Mouse (Mus musculus): ENCODE data around the gene Frmd4b. TPM values are rescaled to one million over a fixed set of nuclear protein-coding genes. Genes with fewer than 3 reads are reported as not detected.
"Not testable (repeated sequence)": the region's sequence is repeated elsewhere in the genome, so short reads cannot be mapped to it uniquely, and the experiment has no call there.

The Frmd4b gene
- total RNA-seq, 1 experiment from 2014 or later, result 8.4 TPM

GRCm38 (mm10) chr6:97278014-97278787 lies 339.1 kb downstream of the Frmd4b start:
- ATAC-seq (replicated peaks; ENCODE audit: low read depth, poor library complexity, severe bottlenecking), result peak; percentile 88

GRCm38 (mm10) chr6:97276890-97277497 lies 340.3 kb downstream of the Frmd4b start:
- no peak for ATAC-seq (replicated peaks; ENCODE audit: low read depth, poor library complexity, severe bottlenecking)

- no peak for ATAC-seq (replicated peaks; ENCODE audit: low read depth, poor library complexity, severe bottlenecking)
Measured at GRCm38 (mm10) chr6:97276366-97276765, 341.0 kb downstream of the Frmd4b start.

GRCm38 (mm10) chr6:97275760-97276159 lies 341.6 kb downstream of the Frmd4b start:
- ATAC-seq (replicated peaks; ENCODE audit: low read depth, poor library complexity, severe bottlenecking), result no peak

GRCm38 (mm10) chr6:97273777-97274176 lies 343.6 kb downstream of the Frmd4b start:
- peak; percentile 46 for ATAC-seq (replicated peaks; ENCODE audit: low read depth, poor library complexity, severe bottlenecking)

- no peak for ATAC-seq (replicated peaks; ENCODE audit: low read depth, poor library complexity, severe bottlenecking)
Measured at GRCm38 (mm10) chr6:97273058-97273710, 344.2 kb downstream of the Frmd4b start.

- no peak for ATAC-seq (replicated peaks; ENCODE audit: low read depth, poor library complexity, severe bottlenecking)
Measured at GRCm38 (mm10) chr6:97272349-97272748, 345.0 kb downstream of the Frmd4b start.

- ATAC-seq (replicated peaks; ENCODE audit: low read depth, poor library complexity, severe bottlenecking), result no peak
Measured at GRCm38 (mm10) chr6:97269596-97269995, 347.7 kb downstream of the Frmd4b start.

- ATAC-seq (replicated peaks; ENCODE audit: low read depth, poor library complexity, severe bottlenecking), result no peak
Measured at GRCm38 (mm10) chr6:97267132-97267531, 350.2 kb downstream of the Frmd4b start.

- no peak for ATAC-seq (replicated peaks; ENCODE audit: low read depth, poor library complexity, severe bottlenecking)
Measured at GRCm38 (mm10) chr6:97266661-97267060, 350.7 kb downstream of the Frmd4b start.

- ATAC-seq (replicated peaks; ENCODE audit: low read depth, poor library complexity, severe bottlenecking), result no peak
Measured at GRCm38 (mm10) chr6:97265705-97266104, 351.6 kb downstream of the Frmd4b start.

GRCm38 (mm10) chr6:97265240-97265639 lies 352.1 kb downstream of the Frmd4b start:
- ATAC-seq (replicated peaks; ENCODE audit: low read depth, poor library complexity, severe bottlenecking), result no peak

GRCm38 (mm10) chr6:97263750-97264149 lies 353.6 kb downstream of the Frmd4b start:
- ATAC-seq (replicated peaks; ENCODE audit: low read depth, poor library complexity, severe bottlenecking), result not testable (repeated sequence)

GRCm38 (mm10) chr6:97262229-97262628 lies 355.1 kb downstream of the Frmd4b start:
- ATAC-seq (replicated peaks; ENCODE audit: low read depth, poor library complexity, severe bottlenecking), result no peak

GRCm38 (mm10) chr6:97259926-97260325 lies 357.4 kb downstream of the Frmd4b start:
- ATAC-seq (replicated peaks; ENCODE audit: low read depth, poor library complexity, severe bottlenecking), result not testable (repeated sequence)

- no peak for ATAC-seq (replicated peaks; ENCODE audit: low read depth, poor library complexity, severe bottlenecking)
Measured at GRCm38 (mm10) chr6:97258489-97258888, 358.9 kb downstream of the Frmd4b start.

GRCm38 (mm10) chr6:97252711-97253221 lies 364.6 kb downstream of the Frmd4b start, which contains the start of gene Lmod3:
Gene Lmod3 (minus strand): TSS chr6:97252759.
- ATAC-seq (replicated peaks; ENCODE audit: low read depth, poor library complexity, severe bottlenecking), result no peak

GRCm38 (mm10) chr6:97252086-97252485 lies 365.3 kb downstream of the Frmd4b start:
- no peak for ATAC-seq (replicated peaks; ENCODE audit: low read depth, poor library complexity, severe bottlenecking)

- peak; percentile 90 for ATAC-seq (replicated peaks; ENCODE audit: low read depth, poor library complexity, severe bottlenecking)
Measured at GRCm38 (mm10) chr6:97250966-97251365, 366.4 kb downstream of the Frmd4b start.

GRCm38 (mm10) chr6:97245200-97245599 lies 372.1 kb downstream of the Frmd4b start:
- no peak for ATAC-seq (replicated peaks; ENCODE audit: low read depth, poor library complexity, severe bottlenecking)

GRCm38 (mm10) chr6:97242522-97242921 lies 374.8 kb downstream of the Frmd4b start:
- ATAC-seq (replicated peaks; ENCODE audit: low read depth, poor library complexity, severe bottlenecking), result no peak
